Mouse (Mus musculus): Measurements from ENCODE around the gene Rhox3e. TPM values are rescaled to one million over a fixed set of nuclear protein-coding genes. Genes with fewer than 3 reads are reported as not detected.
"Not testable (repeated sequence)": the region's sequence is repeated elsewhere in the genome, so short reads cannot be mapped to it uniquely, and the experiment has no call there.

Rhox3e gene
- not detected in 2 replicates for polyA plus RNA-seq (2015; fragmentation: Nextera tagmentation; extraction: Ambion mirVana)

DNA sequence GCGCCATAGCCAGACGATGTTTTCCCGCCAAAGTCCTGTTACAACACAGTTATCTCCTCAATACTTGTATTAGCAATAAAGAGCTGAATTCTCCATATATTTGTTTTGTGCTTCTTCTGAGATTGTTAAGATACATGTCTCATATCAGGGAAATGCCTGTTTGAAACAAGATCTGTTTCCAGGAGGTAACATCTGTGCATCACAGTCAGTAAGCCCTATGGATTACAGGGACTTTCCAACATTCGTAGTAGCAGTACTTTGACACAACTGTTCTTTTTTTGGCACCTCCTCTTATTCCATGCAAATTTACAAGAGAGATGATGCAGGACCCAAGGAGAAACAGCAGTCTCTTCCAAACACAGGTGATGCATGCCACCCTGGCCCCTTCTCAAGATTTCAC lies at the start of gene Rhox3e:
Rhox3e (plus strand) TSS at position 301 of the 400 bp plus-strand sequence.
- not testable (repeated sequence) for DNase-seq (ENCODE audit: low spot score)

- not testable (repeated sequence) for DNase-seq (ENCODE audit: low spot score)
These were observed 27.8 kb upstream of the Rhox3e start, which contains the start of gene Rhox4d for GRCm38 (mm10) chrX:37514059-37514458. TSS of gene Rhox4d (plus strand) at chrX:37514359.

DNA sequence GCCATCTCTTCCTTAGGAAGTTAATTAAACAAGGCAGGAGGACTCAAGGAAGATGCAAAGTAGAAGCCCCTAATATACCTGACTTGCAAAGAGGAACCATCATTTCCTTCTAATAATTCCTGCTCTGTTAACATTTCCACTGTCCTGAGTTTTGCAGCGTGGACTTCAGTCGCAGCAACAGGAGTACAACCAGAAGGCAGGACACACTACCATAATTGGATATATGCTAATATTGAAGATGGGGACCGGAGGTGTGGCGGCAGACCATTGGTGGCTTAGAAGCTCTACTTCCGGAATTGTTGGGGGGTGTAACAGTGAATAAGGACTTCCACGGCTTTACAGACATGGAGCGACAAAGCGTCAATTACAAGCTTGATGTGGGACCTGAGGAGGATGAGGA lies 11.7 kb upstream of the Rhox3e start, which contains the start of gene Rhox2e:
Rhox2e (plus strand) TSS at position 301 of the 400 bp plus-strand sequence.
- DNase-seq (ENCODE audit: low spot score): not testable (repeated sequence)

GRCm38 (mm10) chrX:37557112-37557511 lies 15.3 kb downstream of the Rhox3e start, which contains the start of gene Rhox4e:
TSS of gene Rhox4e (plus strand) at chrX:37557412.
- not testable (repeated sequence) for DNase-seq (ENCODE audit: low spot score)

GRCm38 (mm10) chrX:37571105-37571504 lies 29.3 kb downstream of the Rhox3e start, which contains the start of gene Rhox2f:
TSS of gene Rhox2f (plus strand) at chrX:37571405.
- DNase-seq (ENCODE audit: low spot score): not testable (repeated sequence)

- DNase-seq (ENCODE audit: low spot score): not testable (repeated sequence)
These were observed 30.8 kb downstream of the Rhox3e start for GRCm38 (mm10) chrX:37572638-37573037.

DNA sequence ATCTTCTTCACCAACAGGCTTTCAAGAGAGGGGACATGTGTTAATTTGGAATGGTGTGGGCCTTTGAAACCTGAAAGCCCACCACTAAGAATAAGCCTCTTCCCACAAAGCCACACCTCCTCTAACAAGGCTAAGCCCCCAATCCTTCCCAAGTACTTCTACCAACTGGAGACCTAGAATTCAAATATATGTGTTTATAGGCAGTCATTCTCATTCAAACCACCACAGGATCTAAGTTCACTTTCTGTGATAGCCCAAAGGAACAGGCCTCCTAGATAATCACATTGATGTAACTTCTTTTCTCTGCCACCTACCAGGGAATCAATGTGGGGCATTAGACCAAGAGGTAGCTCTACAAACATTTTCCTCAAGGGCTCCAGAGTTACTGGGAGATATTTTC lies 38.9 kb downstream of the Rhox3e start, which contains the start of gene Rhox3f:
Rhox3f (plus strand) TSS at position 301 of the 400 bp plus-strand sequence.
- DNase-seq (ENCODE audit: low spot score): not testable (repeated sequence)

Other genes with a start within 250 kb of the Rhox3e start
- not detected in 2 replicates for gene Rhox3a2, start 162.0 kb upstream of the Rhox3e start, polyA plus RNA-seq (2015; fragmentation: Nextera tagmentation; extraction: Ambion mirVana)
- 21.3 and 22.2 TPM in 2 replicates for gene Rhox4a2, start 151.2 kb upstream of the Rhox3e start, polyA plus RNA-seq (2015; fragmentation: Nextera tagmentation; extraction: Ambion mirVana)
- gene Rhox2b, start 130.0 kb upstream of the Rhox3e start, polyA plus RNA-seq (2015; fragmentation: Nextera tagmentation; extraction: Ambion mirVana): not detected in 2 replicates
- 6.4 and 8.1 TPM in 2 replicates for gene Rhox4b, start 109.5 kb upstream of the Rhox3e start, polyA plus RNA-seq (2015; fragmentation: Nextera tagmentation; extraction: Ambion mirVana)
- gene Rhox2c, start 88.3 kb upstream of the Rhox3e start, polyA plus RNA-seq (2015; fragmentation: Nextera tagmentation; extraction: Ambion mirVana): not detected in 2 replicates
- not detected in 2 replicates for gene Rhox3c, start 83.4 kb upstream of the Rhox3e start, polyA plus RNA-seq (2015; fragmentation: Nextera tagmentation; extraction: Ambion mirVana)
- not detected in 2 replicates for gene Rhox4c, start 61.7 kb upstream of the Rhox3e start, polyA plus RNA-seq (2015; fragmentation: Nextera tagmentation; extraction: Ambion mirVana)
- gene Rhox2d, start 48.6 kb upstream of the Rhox3e start, polyA plus RNA-seq (2015; fragmentation: Nextera tagmentation; extraction: Ambion mirVana): not detected in 2 replicates
- gene Rhox4d, start 27.7 kb upstream of the Rhox3e start, polyA plus RNA-seq (2015; fragmentation: Nextera tagmentation; extraction: Ambion mirVana): not detected in 2 replicates
- gene Rhox2e, start 11.6 kb upstream of the Rhox3e start, polyA plus RNA-seq (2015; fragmentation: Nextera tagmentation; extraction: Ambion mirVana): not detected in 2 replicates
- not detected in 2 replicates for gene Rhox4e, start 15.4 kb downstream of the Rhox3e start, polyA plus RNA-seq (2015; fragmentation: Nextera tagmentation; extraction: Ambion mirVana)
- 0.23 and 0.32 TPM in 2 replicates for gene Rhox2f, start 29.4 kb downstream of the Rhox3e start, polyA plus RNA-seq (2015; fragmentation: Nextera tagmentation; extraction: Ambion mirVana)
- gene Rhox3f, start 39.0 kb downstream of the Rhox3e start, polyA plus RNA-seq (2015; fragmentation: Nextera tagmentation; extraction: Ambion mirVana): not detected in 2 replicates
- gene Rhox4f, start 65.7 kb downstream of the Rhox3e start, polyA plus RNA-seq (2015; fragmentation: Nextera tagmentation; extraction: Ambion mirVana): not detected in 2 replicates
- gene Rhox3g, start 86.6 kb downstream of the Rhox3e start, polyA plus RNA-seq (2015; fragmentation: Nextera tagmentation; extraction: Ambion mirVana): not detected in 2 replicates
- not detected in 2 replicates for gene Rhox2g, start 101.5 kb downstream of the Rhox3e start, polyA plus RNA-seq (2015; fragmentation: Nextera tagmentation; extraction: Ambion mirVana)
- not detected in 2 replicates for gene Rhox4g, start 109.3 kb downstream of the Rhox3e start, polyA plus RNA-seq (2015; fragmentation: Nextera tagmentation; extraction: Ambion mirVana)
- not detected in 2 replicates for gene Rhox3h, start 126.7 kb downstream of the Rhox3e start, polyA plus RNA-seq (2015; fragmentation: Nextera tagmentation; extraction: Ambion mirVana)
- gene Rhox2h, start 131.3 kb downstream of the Rhox3e start, polyA plus RNA-seq (2015; fragmentation: Nextera tagmentation; extraction: Ambion mirVana): not detected in 2 replicates

All from thymus, postnatal 0 days (tissue).